Mouse (Mus musculus) heart, adult 8-10 months (tissue): Measurements from ENCODE around the gene Inafm1. TPM values are rescaled to one million over a fixed set of nuclear protein-coding genes. Genes with fewer than 3 reads are reported as not detected.
A peak's percentile ranks its signal among the peaks of the same experiment; 100 is the strongest.
"Not testable (repeated sequence)": the region's sequence is repeated elsewhere in the genome, so short reads cannot be mapped to it uniquely, and the experiment has no call there.

Experiments
- DNase-seq: peaks from one replicate; pipeline ENCODE4 v3.0.0; 2022; ENCODE audit warnings: low spot score
- total RNA-seq, 4 experiments: library from RNA; stranded (reverse); gene quantifications; 2 replicates each; pipeline ENCODE4 v1.2.4; 2022

The Inafm1 gene
- total RNA-seq, 4 experiments from 2014 or later: 12.3 to 18.1 (median 14.4) TPM

- no peak for DNase-seq
These were observed 24.2 kb upstream of the Inafm1 start for GRCm38 (mm10) chr7:16297616-16298015.

- peak; percentile 92 for DNase-seq
These were observed 23.5 kb upstream of the Inafm1 start for GRCm38 (mm10) chr7:16296766-16297390.

DNA sequence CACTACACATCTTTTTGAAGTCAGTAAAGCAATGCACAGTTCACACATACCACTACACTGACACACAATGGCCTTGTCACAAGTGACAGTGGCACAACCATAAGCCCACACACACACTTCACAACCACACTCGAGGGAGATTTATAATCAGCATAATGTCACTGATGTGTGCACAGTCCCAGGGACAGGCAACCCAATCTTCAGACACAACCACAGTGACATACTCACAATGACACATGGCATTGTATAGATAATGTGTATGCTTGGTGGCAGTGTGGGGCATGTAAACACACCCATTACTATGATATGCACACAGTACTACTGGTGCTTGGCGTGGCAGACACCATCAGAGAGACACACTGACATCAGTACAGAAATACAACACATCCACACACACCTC is 22.7 kb upstream of the Inafm1 start:
- DNase-seq: no peak

DNA sequence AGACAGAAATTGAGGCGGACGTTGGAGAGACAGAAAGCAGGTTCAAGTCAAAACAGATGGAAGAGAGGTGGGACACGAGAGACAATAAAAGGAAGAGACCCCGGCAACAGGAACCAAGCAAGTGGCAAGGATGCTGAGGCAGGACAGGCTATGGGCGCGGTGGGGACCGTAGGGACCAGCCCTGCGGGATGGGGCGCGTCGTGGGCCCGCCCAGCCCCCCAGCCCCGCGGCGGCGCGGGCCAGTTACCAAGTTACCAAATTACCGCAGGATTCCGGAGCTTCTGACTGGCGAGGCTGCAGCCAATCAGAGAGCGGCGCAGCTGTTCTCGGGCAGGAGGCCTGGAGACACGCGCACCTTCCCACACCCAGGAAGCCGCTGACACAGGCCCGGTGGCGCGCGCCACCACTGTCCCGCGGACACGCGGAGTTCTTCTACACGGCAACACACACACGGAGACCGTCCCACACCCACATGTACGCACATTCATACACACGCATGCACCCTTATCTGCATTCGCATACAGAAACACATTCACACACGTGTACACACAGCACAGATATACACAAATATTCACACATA is 22.0 kb upstream of the Inafm1 start:
- peak; percentile 84 for DNase-seq

GRCm38 (mm10) chr7:16294837-16295236 is 21.4 kb upstream of the Inafm1 start:
- peak; percentile 97 for DNase-seq

GRCm38 (mm10) chr7:16294346-16294745 is 20.9 kb upstream of the Inafm1 start:
- no peak for DNase-seq

DNA sequence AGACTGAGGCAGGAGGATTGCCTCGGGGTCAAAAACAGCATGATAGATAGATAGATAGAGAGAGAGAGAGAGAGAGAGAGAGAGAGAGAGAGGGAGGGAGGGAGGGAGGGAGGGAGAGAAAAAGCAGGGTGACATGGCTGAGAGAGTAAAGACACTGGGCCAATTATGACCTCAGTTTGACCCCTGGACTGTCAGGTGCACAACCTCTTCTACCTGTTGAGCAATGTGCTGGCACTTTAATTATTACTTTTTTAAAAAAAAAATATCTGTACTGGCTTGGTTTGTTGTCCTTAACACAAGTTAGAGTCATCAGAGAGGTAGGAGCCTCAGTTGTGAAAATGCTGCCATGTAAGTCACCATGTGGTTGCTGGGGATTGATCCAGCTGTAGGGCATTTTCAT is 14.4 kb upstream of the Inafm1 start:
- DNase-seq: no peak

DNA sequence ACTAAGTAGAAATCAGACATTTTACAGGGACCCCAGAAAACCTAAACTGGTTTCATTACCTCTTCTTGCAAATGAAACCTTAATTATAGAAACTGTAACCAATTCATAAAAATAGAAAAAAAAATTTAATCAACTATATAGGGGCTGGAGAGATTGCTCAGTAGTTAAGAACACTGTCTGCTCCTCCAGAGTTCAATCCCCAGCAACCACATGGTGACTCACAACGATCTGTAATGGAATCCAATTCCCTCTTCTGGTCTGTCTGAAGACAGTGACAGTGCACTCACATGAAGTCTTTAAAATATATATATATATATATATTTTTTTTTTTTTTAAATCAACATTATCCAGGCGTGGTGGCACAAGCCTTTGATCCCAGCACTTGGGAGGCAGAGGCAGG is 13.6 kb upstream of the Inafm1 start:
- DNase-seq: no peak

GRCm38 (mm10) chr7:16286026-16286961 is 12.9 kb upstream of the Inafm1 start, which contains the start of gene Ccdc9:
Ccdc9 (minus strand) TSS chr7:16286795.
- peak; percentile 100 for DNase-seq

GRCm38 (mm10) chr7:16285450-16286025 is 12.1 kb upstream of the Inafm1 start:
- DNase-seq: peak; percentile 79

GRCm38 (mm10) chr7:16284904-16285303 is 11.5 kb upstream of the Inafm1 start:
- no peak for DNase-seq

DNA sequence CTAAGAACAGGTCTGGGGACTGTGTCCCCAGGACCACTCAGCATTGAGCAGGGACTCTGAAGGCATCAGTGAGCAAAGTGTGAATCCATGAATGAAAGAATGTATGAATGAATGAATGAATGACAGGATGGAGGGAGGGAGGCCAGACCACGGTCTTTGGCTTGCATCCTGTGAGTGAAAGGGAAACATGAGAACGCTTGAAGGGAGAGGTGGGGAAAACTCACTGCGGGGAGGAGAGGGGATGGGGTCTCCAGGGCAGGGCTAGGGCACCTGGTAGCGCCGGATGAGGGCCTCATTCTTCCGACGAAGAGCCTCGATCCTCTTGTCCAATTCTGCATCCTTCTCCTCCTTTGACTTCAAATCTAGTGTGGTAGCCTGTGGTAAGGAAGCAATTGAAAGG is 10.6 kb upstream of the Inafm1 start:
- DNase-seq: no peak

GRCm38 (mm10) chr7:16282334-16282733 is 8.9 kb upstream of the Inafm1 start:
- no peak for DNase-seq

DNA sequence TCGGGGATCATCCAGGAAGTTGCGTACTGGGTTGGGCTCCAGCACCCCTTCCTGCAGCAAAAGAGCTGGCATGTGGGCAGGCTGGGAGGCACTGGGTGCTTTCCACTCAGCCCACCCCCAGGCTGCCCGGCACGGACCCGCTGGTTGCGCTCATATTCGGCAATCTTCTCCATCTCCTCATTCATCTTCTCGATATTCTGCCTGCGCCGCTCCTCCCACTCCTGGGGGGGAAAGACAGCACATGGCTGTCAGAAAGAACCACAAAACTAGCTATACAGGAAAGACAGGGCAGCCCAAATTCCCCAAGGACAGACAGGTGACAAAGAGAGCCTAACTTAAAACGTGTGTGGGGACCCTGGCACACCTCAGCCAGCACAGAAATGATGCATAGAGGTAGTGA is 7.3 kb upstream of the Inafm1 start:
- no peak for DNase-seq

- no peak for DNase-seq
These were observed 1.8 kb upstream of the Inafm1 start for GRCm38 (mm10) chr7:16274922-16275890.

DNA sequence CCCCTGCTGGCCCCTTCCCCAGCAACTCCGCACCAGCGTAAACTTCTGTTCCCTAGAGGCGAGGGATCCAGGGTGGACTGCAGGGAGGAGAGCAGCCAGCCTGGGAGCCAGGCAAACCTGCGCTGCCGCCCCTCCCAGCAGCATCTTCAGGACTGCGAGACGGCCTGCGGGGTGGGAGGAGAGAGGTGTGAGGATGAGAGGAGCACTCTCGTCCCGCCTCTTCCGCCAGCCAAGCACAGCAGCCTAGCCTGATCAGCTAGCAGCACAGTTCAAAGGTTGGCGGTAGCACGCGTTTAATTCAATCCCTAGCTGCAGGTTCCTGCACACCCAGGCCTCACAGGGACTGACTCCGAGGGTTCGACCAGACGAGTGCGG is 336 bp upstream of the Inafm1 start:
- DNase-seq: no peak

GRCm38 (mm10) chr7:16272681-16273080 is 736 bp downstream of the Inafm1 start:
- no peak for DNase-seq

DNA sequence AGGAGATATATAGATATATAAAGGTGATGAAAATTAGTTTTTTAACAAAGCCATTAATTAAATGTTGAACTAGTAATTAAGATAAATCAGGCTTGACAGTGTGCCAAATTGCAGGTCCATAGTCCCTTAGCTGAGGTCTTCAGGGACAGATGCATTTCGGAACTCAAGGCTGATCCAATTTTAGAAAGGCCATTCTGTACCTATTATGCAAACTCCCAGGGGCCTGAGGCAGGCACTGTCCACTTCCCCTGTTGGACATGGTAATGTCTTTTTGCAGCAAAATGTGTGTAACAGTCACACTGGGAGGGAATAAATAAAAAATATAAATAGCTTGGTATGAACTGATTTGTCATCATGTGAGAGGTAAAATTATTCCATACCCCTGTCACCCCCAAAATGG is 2.3 kb downstream of the Inafm1 start:
- no peak for DNase-seq

DNA sequence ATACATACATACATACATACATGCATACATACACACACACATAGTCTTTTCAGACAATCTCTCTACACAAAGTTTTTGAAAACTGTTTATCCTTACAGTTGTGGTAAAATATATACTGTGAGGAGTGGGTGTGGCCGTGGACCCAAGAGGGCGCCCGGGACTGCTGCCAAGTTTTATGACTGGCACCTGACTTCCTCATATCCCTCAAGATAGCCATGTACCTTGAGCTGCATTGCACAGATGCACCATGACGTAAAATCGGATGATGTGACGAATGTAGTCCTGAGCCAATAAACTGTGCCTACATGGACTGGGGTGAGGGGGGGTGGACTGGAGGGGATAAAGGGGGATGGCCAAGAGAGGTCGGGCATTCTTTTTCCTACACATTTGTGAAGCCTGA is 6.8 kb downstream of the Inafm1 start:
- DNase-seq: not testable (repeated sequence)

- no peak for DNase-seq
These were observed 7.6 kb downstream of the Inafm1 start for GRCm38 (mm10) chr7:16265856-16266255.

GRCm38 (mm10) chr7:16263843-16264242 is 9.6 kb downstream of the Inafm1 start:
- no peak for DNase-seq
